Mouse (Mus musculus): Measurements from ENCODE around the gene Tgfb1. TPM values are rescaled to one million over a fixed set of nuclear protein-coding genes. Genes with fewer than 3 reads are reported as not detected.
"Not testable (repeated sequence)": the region's sequence is repeated elsewhere in the genome, so short reads cannot be mapped to it uniquely, and the experiment has no call there.

Tgfb1 gene
- polyA plus RNA-seq, 1 experiment from 2014 or later: 2.4 TPM

- H3K4me1 ChIP-seq: peaks cover 43% of the 10 kb centered on the region
- no peak overlapping the region for H3K4me3 ChIP-seq
- ATAC-seq (ENCODE audit: low FRiP score, low read depth): 0 out of 2 replicates have a peak, but pooled peaks have one; percentile 6
- WGBS: 10% methylated on average over 7 of the region's 7 CpGs
- H3K27me3 ChIP-seq: no peaks in the 10 kb centered on the region
- peak overlapping the region; percentile 57 for H3K9ac ChIP-seq
- peak overlapping the region; percentile 46 for H3K4me2 ChIP-seq (replicated peaks)
- H3K36me3 ChIP-seq: peaks cover 37% of the 10 kb centered on the region
- H3K27ac ChIP-seq: 0 out of 2 replicates have a peak overlapping the region, but pooled peaks have one; percentile 33
- H3K9me3 ChIP-seq: no peaks in the 10 kb centered on the region
These were observed 23.8 kb downstream of the Tgfb1 start for GRCm38 (mm10) chr7:25710519-25711130.

- Histone ChIP-seq H3K27me3 (no peaks in the 10 kb centered on the region), H3K4me1 (peaks cover 43% of the 10 kb centered on the region), H3K4me3 (no peak overlapping the region), H3K9me3 (no peaks in the 10 kb centered on the region), H3K27ac (peak overlapping the region; percentile 33; the same call in 1 of the 2 replicates), H3K9ac (no peak overlapping the region; the same call in 1 of the 2 replicates), H3K4me2 (replicated peaks) (no peak overlapping the region), H3K36me3 (peaks cover 43% of the 10 kb centered on the region)
- 0 out of 2 replicates have a peak, but pooled peaks have one; percentile 24 for ATAC-seq (ENCODE audit: low FRiP score, low read depth)
- 50% methylated on average over 5 of the region's 5 CpGs for WGBS
These were observed 24.4 kb downstream of the Tgfb1 start for GRCm38 (mm10) chr7:25711165-25711564.

- peaks cover 43% of the 10 kb centered on the region for H3K4me1 ChIP-seq
- H3K27me3 ChIP-seq: no peaks in the 10 kb centered on the region
- WGBS: 4% methylated on average over 7 of the region's 7 CpGs
- no peak overlapping the region for H3K4me2 ChIP-seq (replicated peaks)
- no peak overlapping the region for H3K4me3 ChIP-seq
- H3K9me3 ChIP-seq: no peaks in the 10 kb centered on the region
- no peak for ATAC-seq (ENCODE audit: low FRiP score, low read depth)
- peak overlapping the region; percentile 56; the same call in 1 of the 2 replicates for H3K9ac ChIP-seq
- H3K36me3 ChIP-seq: peaks cover 43% of the 10 kb centered on the region
- peak overlapping the region; percentile 33; the same call in 1 of the 2 replicates for H3K27ac ChIP-seq
These were observed 25.0 kb downstream of the Tgfb1 start for GRCm38 (mm10) chr7:25711731-25712197.

GRCm38 (mm10) chr7:25712801-25713200 lies 26.0 kb downstream of the Tgfb1 start:
- Histone ChIP-seq H3K27ac (peak overlapping the region; percentile 28; the same call in 1 of the 2 replicates), H3K36me3 (peaks cover 43% of the 10 kb centered on the region), H3K9me3 (no peaks in the 10 kb centered on the region), H3K4me1 (peaks cover 46% of the 10 kb centered on the region), H3K27me3 (no peaks in the 10 kb centered on the region), H3K4me3 (no peak overlapping the region), H3K9ac (0 out of 2 replicates have a peak overlapping the region, but pooled peaks have one; percentile 56), H3K4me2 (replicated peaks) (no peak overlapping the region)
- no peak for ATAC-seq (ENCODE audit: low FRiP score, low read depth)
- WGBS: 89% methylated on average over 9 of the region's 9 CpGs

- no peak overlapping the region for H3K4me3 ChIP-seq
- H3K27ac ChIP-seq: no peak overlapping the region
- H3K4me1 ChIP-seq: peaks cover 48% of the 10 kb centered on the region
- H3K9me3 ChIP-seq: no peaks in the 10 kb centered on the region
- no peak overlapping the region for H3K9ac ChIP-seq
- no peaks in the 10 kb centered on the region for H3K27me3 ChIP-seq
- no peak for ATAC-seq (ENCODE audit: low FRiP score, low read depth)
- 90% methylated on average over 8 of the region's 8 CpGs for WGBS
- H3K36me3 ChIP-seq: peaks cover 43% of the 10 kb centered on the region
- H3K4me2 ChIP-seq (replicated peaks): no peak overlapping the region
These were observed 27.8 kb downstream of the Tgfb1 start for GRCm38 (mm10) chr7:25714581-25714980.

- no peak for ATAC-seq (ENCODE audit: low FRiP score, low read depth)
- 93% methylated on average over 22 of the region's 22 CpGs for WGBS
- no peak overlapping the region for H3K4me2 ChIP-seq (replicated peaks)
- H3K4me1 ChIP-seq: peaks cover 37% of the 10 kb centered on the region
- peaks cover 50% of the 10 kb centered on the region for H3K36me3 ChIP-seq
- no peaks in the 10 kb centered on the region for H3K9me3 ChIP-seq
- no peak overlapping the region for H3K9ac ChIP-seq
- no peak overlapping the region for H3K27ac ChIP-seq
- H3K27me3 ChIP-seq: no peaks in the 10 kb centered on the region
- no peak overlapping the region for H3K4me3 ChIP-seq
These were observed 29.0 kb downstream of the Tgfb1 start for GRCm38 (mm10) chr7:25715731-25716271.

GRCm38 (mm10) chr7:25717478-25717877 lies 30.7 kb downstream of the Tgfb1 start:
- no peak for ATAC-seq (ENCODE audit: low FRiP score, low read depth)
- Histone ChIP-seq H3K27ac (no peak overlapping the region), H3K4me3 (peak overlapping the region; percentile 66), H3K27me3 (no peaks in the 10 kb centered on the region), H3K4me1 (peaks cover 20% of the 10 kb centered on the region), H3K9me3 (no peaks in the 10 kb centered on the region), H3K4me2 (replicated peaks) (peak overlapping the region; percentile 90), H3K9ac (peak overlapping the region; percentile 74), H3K36me3 (peaks cover 59% of the 10 kb centered on the region)
- WGBS: 91% methylated on average over 3 of the region's 3 CpGs

GRCm38 (mm10) chr7:25718788-25719417 lies 32.1 kb downstream of the Tgfb1 start, which contains the start of gene Ccdc97:
Gene Ccdc97 (minus strand): TSS chr7:25719088.
- peak within 1 kb of the TSS; percentile 66 for H3K4me3 ChIP-seq
- H3K27me3 ChIP-seq: no peaks in the 10 kb centered on the region
- peak within 1 kb of the TSS; percentile 74 for H3K9ac ChIP-seq
- peaks cover 18% of the 10 kb centered on the region for H3K4me1 ChIP-seq
- WGBS: 4% methylated on average over 32 of the region's 32 CpGs
- H3K4me2 ChIP-seq (replicated peaks): peak within 1 kb of the TSS; percentile 90
- H3K36me3 ChIP-seq: peaks cover 59% of the 10 kb centered on the region
- H3K27ac ChIP-seq: peak within 1 kb of the TSS; percentile 69; the same call in 1 of the 2 replicates
- ATAC-seq (ENCODE audit: low FRiP score, low read depth): peak; percentile 82
- H3K9me3 ChIP-seq: no peaks in the 10 kb centered on the region

GRCm38 (mm10) chr7:25719761-25720610 lies 33.2 kb downstream of the Tgfb1 start:
- peak overlapping the region; percentile 49; the same call in 1 of the 2 replicates for H3K27ac ChIP-seq
- H3K9ac ChIP-seq: no peak overlapping the region
- peaks cover 59% of the 10 kb centered on the region for H3K36me3 ChIP-seq
- ATAC-seq (ENCODE audit: low FRiP score, low read depth): 0 out of 2 replicates have a peak, but pooled peaks have one; percentile 39
- H3K4me3 ChIP-seq: peak overlapping the region; percentile 66; the same call in 1 of the 2 replicates
- WGBS: 61% methylated on average over 10 of the region's 10 CpGs
- H3K27me3 ChIP-seq: no peaks in the 10 kb centered on the region
- H3K9me3 ChIP-seq: no peaks in the 10 kb centered on the region
- peaks cover 18% of the 10 kb centered on the region for H3K4me1 ChIP-seq
- H3K4me2 ChIP-seq (replicated peaks): peak overlapping the region; percentile 90

GRCm38 (mm10) chr7:25720760-25721159 lies 34.0 kb downstream of the Tgfb1 start:
- peaks cover 59% of the 10 kb centered on the region for H3K36me3 ChIP-seq
- H3K4me2 ChIP-seq (replicated peaks): no peak overlapping the region
- no peak overlapping the region for H3K9ac ChIP-seq
- H3K27me3 ChIP-seq: no peaks in the 10 kb centered on the region
- no peak overlapping the region for H3K27ac ChIP-seq
- 90% methylated on average over 5 of the region's 5 CpGs for WGBS
- no peak overlapping the region for H3K4me3 ChIP-seq
- no peak for ATAC-seq (ENCODE audit: low FRiP score, low read depth)
- no peaks in the 10 kb centered on the region for H3K9me3 ChIP-seq
- peaks cover 18% of the 10 kb centered on the region for H3K4me1 ChIP-seq

GRCm38 (mm10) chr7:25721776-25722175 lies 35.0 kb downstream of the Tgfb1 start:
- H3K27ac ChIP-seq; H3K27me3 ChIP-seq; H3K9me3 ChIP-seq; ATAC-seq (ENCODE audit: low FRiP score, low read depth); H3K9ac ChIP-seq; H3K4me2 ChIP-seq (replicated peaks); H3K4me3 ChIP-seq: not testable (repeated sequence)
- peaks cover 65% of the 10 kb centered on the region for H3K36me3 ChIP-seq
- peaks cover 18% of the 10 kb centered on the region for H3K4me1 ChIP-seq
